Mouse (Mus musculus) heart, postnatal 14 days (tissue): ENCODE data around the gene Atp2b4. TPM values are rescaled to one million over a fixed set of nuclear protein-coding genes. Genes with fewer than 3 reads are reported as not detected.
A peak's percentile ranks its signal among the peaks of the same experiment; 100 is the strongest.
"Not testable (repeated sequence)": the region's sequence is repeated elsewhere in the genome, so short reads cannot be mapped to it uniquely, and the experiment has no call there.

Experiments
- DNase-seq, 2 experiments: peaks; one replicate each; pipeline ENCODE4 v3.0.0; 2021 to 2022
- intact Hi-C: fragments of 180-260 bp; cut with DNase I; formaldehyde crosslinking; loops from one replicate; pipeline ENCODE4 v1.15.1; 2025
- total RNA-seq, 2 experiments: library from RNA; stranded (reverse); gene quantifications; 2 replicates each; pipeline ENCODE4 v1.2.3; 2021

Atp2b4 gene
- total RNA-seq, 2 experiments from 2014 or later, result 29.9 to 32.2 TPM

- intact Hi-C loops, result loop anchor here (5.0 kb wide), 1 partner anchor 69 kb away; no protein-coding TSS in a partner anchor
- no peak for DNase-seq
These were observed 89.5 kb downstream of the Atp2b4 start for GRCm38 (mm10) chr1:133711376-133711775.

- no peak for DNase-seq
- intact Hi-C loops, result loop anchor here (5.0 kb wide), 1 partner anchor 69 kb away; no protein-coding TSS in a partner anchor
These were observed 89.9 kb downstream of the Atp2b4 start for GRCm38 (mm10) chr1:133710895-133711294.

DNA sequence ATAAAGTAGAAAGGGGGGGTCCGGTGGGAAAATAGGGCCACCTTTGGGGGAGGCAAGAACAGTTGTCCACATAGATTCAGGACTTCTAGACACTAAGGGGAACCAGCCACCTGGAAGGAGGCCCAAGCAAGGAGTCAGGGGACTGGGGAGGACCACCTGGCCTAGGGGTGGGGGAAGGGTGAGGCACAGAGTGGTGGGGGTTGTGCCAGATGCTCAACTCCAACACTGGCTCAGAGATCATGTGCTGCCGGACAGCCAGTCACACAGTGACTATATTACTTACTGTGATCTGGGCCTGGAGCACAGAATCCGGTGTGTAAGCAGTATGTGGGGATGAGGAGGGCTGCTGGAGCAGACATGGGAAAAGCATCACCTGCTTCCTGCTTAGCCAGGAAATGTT lies 91.5 kb downstream of the Atp2b4 start:
- no peak for DNase-seq
- intact Hi-C loops, result no loop called here

- DNase-seq, result peak in 1 of 2 experiments; percentile 36
- intact Hi-C loops, result not testable (repeated sequence)
These were observed 99.0 kb downstream of the Atp2b4 start for GRCm38 (mm10) chr1:133701824-133702223.

- intact Hi-C loops, result no loop called here
- DNase-seq, result no peak
These were observed 102.8 kb downstream of the Atp2b4 start for GRCm38 (mm10) chr1:133697935-133698620.

DNA sequence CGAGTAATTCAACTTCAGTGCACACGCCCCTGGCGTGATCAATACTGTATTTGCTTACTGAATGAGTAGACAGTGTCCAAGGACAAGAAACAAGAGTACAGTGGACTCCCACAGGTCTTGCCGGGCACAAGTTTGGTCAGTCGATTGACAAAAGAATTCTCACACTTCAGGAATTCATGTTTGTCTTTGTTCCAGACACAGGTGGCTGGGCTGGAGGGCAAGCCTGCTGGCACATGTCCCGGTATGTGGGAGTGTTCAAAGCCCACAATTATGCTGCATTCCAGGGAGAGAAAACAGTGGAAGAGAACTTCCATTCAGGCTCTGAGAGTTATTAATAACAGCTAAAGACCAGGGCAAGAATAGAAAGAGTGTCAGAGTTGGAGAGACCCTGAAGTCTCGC lies 104.9 kb downstream of the Atp2b4 start:
- intact Hi-C loops, result no loop called here
- DNase-seq, result peak; percentile 42 to 69

DNA sequence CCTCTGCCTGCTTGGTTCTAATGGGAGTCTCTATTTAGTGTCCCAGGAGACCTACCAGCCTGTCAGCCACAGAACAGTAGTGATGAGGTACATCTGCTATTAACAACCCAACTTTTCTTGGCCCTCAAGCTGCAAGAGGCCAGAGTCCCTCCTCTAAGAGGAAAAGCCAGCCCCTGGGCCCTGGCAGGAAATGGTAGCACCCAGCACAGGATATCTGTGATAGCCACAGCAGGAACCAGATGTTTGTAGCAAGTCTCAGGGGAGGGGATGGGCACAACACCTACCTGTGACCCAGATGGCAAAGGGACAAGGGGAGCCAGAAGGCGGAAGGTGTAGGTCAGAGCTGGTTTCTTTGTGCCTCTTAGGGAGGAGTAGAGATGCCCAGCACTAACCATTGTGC lies 106.0 kb downstream of the Atp2b4 start:
- DNase-seq, result peak; percentile 25 to 28
- intact Hi-C loops, result no loop called here

GRCm38 (mm10) chr1:133694301-133694700 lies 106.5 kb downstream of the Atp2b4 start:
- DNase-seq, result no peak
- intact Hi-C loops, result no loop called here

- DNase-seq, result no peak
- intact Hi-C loops, result no loop called here
These were observed 107.2 kb downstream of the Atp2b4 start for GRCm38 (mm10) chr1:133693536-133694114.

DNA sequence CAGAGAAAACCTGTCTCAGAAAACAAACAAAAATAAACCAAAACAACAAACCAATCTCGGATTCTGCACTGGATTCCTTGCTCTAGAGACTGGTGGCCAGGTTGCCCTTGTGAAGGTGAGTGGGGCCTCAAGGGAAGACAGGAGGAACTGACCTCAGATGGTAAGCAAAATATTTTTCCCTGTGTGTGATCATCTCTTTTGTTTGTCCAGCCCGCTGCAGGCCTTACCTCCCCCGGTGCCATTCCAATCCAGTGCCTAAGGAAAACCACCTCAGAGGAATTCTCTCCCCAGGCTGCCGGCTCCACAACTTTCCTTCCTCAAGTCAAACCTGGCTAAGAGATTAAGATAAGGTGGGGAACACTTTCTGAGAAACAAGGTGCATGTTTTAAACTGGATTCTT lies 108.6 kb downstream of the Atp2b4 start:
- intact Hi-C loops, result no loop called here
- no peak for DNase-seq

GRCm38 (mm10) chr1:133691046-133691445 lies 109.8 kb downstream of the Atp2b4 start:
- intact Hi-C loops, result no loop called here
- no peak for DNase-seq

DNA sequence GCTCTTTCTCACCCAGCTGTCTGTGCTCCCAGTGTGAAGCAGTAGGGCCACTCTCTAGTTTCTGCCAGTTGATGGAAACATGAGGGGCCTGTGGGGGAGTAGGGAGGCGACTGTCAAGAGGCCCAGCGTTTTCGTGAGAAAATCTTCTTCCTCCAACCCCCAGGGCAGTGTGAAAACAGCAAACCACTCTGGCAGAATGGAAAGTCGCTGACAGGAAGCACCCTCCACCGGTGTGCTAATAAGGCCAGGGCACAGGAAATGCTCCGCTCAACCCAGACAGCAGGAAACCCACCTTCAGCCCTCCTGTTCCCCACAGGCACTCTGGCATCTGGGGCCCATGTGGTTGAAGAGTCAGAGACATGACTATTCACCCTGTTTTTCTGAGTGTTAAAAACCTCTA lies 110.9 kb downstream of the Atp2b4 start, which contains the start of gene Lax1:
Gene Lax1, minus strand, starts transcription at position 212 of the 400 bp plus-strand sequence.
- DNase-seq, result no peak
- intact Hi-C loops, result no loop called here

- DNase-seq, result no peak
- intact Hi-C loops, result no loop called here
These were observed 112.5 kb downstream of the Atp2b4 start for GRCm38 (mm10) chr1:133688301-133688700.

GRCm38 (mm10) chr1:133685749-133686519 lies 114.9 kb downstream of the Atp2b4 start:
- DNase-seq, result peak; percentile 62
- intact Hi-C loops, result no loop called here

DNA sequence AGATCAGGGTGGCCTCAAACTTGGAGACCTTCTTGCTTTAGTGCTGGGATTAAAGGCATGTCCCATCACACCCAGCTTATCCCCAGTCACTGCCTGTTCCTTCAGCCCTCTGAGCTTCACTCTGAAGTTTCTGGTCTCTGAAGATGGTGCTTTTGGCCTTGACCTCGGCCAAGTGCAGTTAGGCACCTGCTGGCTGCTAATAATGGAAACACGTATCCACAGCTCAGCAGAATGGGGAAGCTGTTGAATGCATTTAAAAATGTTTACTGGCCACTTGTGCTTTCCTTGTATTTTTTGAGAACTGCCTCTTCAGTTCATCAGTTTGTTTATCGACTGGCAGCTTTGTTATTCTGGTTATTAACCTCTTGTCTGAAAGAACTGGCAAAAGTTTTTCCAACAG lies 129.0 kb downstream of the Atp2b4 start:
- intact Hi-C loops, result no loop called here
- DNase-seq, result no peak

GRCm38 (mm10) chr1:133671266-133671665 lies 129.6 kb downstream of the Atp2b4 start:
- intact Hi-C loops, result no loop called here
- DNase-seq, result no peak

DNA sequence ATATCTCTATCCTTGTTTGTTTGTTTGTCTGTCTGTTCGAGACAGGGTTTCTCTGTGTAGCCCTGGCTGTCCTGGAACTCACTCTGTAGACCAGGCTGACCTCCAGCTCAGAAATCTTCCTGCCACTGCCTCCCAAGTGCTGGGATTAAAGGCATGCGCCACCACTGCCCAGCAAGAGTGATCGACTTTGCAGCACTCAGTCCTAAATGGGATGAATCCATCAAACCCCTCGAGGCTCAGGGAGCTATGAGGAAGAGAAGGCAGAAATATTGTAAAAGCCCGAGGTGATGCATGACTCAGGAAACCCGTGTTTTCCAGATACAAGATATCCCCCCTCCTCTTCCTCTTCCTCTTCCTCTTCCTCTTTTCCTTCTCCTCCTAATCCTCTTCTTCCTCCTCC lies 130.1 kb downstream of the Atp2b4 start:
- intact Hi-C loops, result no loop called here
- no peak for DNase-seq

GRCm38 (mm10) chr1:133670190-133670589 lies 130.7 kb downstream of the Atp2b4 start:
- intact Hi-C loops, result no loop called here
- DNase-seq, result no peak

DNA sequence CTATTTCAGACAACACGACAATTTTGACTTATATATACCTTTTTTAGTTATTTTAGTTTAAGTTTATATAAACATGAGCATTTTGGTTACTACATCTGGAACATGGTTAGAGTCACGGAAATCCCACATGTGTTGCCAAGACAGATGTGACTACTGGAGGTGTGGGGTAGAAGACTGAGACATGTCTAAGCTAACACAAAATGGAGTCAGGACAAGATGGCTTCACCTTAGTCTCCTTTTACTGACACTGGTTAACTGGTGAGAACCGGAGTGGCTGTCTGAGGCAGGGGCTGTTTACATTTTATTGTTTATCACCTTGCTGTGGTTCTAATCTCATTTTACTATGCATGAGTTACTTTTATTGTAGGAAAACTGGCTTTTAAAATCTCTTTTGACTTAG lies 132.2 kb downstream of the Atp2b4 start:
- intact Hi-C loops, result no loop called here
- DNase-seq, result no peak

DNA sequence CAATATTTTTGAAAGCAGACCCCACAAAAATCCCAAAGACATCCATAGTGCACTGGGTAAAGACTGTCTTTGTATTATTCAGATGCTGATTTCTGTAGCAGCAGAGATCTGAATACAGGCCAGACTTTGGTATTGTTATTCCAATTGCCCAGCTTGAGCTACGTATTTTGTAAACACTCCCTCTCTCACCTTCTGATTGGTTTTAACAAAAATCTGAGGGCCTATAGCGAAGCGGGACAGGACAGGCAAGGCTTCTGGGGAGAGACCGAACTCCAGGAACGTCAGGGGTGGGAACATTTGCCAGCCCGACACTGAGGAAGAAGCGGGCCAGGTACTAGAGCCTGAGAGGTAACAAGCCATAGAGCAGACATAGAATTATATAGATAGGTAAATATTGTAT lies 133.1 kb downstream of the Atp2b4 start:
- intact Hi-C loops, result no loop called here

GRCm38 (mm10) chr1:133665713-133666112 lies 135.1 kb downstream of the Atp2b4 start:
- intact Hi-C loops, DNase-seq: not testable (repeated sequence)

More for the DNA sequence above, 133.1 kb downstream of the Atp2b4 start:
- DNase-seq, result no peak
